Mouse (Mus musculus): ENCODE results near the gene Gm12830. TPM values are rescaled to one million over a fixed set of nuclear protein-coding genes. Genes with fewer than 3 reads are reported as not detected.

The Gm12830 gene
- polyA plus RNA-seq, 1 experiment from 2014 or later: not detected

DNA sequence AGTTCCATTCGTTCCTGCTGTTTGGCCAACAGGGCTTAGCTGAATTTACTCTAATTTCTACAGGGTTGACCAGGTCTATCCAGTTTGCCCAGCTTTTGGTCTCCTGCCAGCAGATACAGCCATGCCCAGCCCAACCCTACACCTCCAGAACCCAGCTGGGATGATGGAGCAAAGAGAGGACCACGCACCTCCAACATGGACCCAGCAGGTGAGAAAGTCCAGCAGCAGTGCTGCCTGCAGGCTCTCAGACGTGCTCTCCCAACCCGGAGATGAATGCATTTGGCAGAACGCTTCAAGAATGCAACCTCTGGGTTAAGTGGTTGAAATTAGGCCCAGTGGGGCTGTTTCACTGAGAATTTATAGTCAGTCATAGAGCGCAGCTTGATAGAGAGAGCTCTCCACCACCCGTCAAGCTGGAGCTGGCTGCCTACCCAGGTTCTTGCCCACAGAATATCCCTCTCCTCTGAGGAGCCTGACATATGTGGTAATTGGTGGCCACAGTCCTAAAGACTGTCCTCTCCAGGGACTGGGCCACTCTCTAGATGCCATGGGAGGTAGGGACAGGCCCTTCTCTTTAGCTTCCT, 23.4 kb upstream of the Gm12830 start:
- Histone ChIP-seq H3K9me3 (replicated peaks) (no peaks in the 10 kb centered on the region), H3K27ac (no peak overlapping the region), H3K4me3 (no peak overlapping the region), H3K4me1 (peaks cover 27% of the 10 kb centered on the region), H3K27me3 (ENCODE audit: low read depth, poor library complexity, severe bottlenecking) (peaks cover 70% of the 10 kb centered on the region), H3K36me3 (no peaks in the 10 kb centered on the region)
- WGBS: 75% methylated on average over 7 of the region's 7 CpGs
- no peak for DNase-seq (ENCODE audit: low spot score)

DNA sequence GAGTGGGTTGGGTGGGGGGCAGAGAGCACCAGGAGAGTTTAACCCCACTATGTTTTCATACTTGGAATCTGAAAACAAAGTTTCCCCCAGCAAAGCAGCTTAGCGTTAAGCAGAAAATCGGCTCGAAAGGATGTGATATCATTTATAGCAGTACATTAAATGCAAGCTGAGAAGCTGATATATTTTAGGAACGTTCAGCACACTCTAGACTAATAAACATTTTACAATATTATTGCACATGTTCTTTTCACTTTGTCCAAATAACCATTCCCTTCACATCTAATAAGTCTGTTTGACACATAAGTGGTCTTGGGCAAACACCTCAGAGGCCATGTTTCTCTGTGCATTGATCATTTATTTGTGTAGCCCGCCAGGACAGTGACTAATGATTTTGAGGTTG, 17.4 kb upstream of the Gm12830 start:
- DNase-seq (ENCODE audit: low spot score): no peak
- Histone ChIP-seq H3K9me3 (replicated peaks) (no peaks in the 10 kb centered on the region), H3K27ac (no peak overlapping the region), H3K4me3 (no peak overlapping the region), H3K27me3 (ENCODE audit: low read depth, poor library complexity, severe bottlenecking) (peaks cover 68% of the 10 kb centered on the region), H3K4me1 (no peaks in the 10 kb centered on the region), H3K36me3 (no peaks in the 10 kb centered on the region)
- WGBS: 88% methylated on average over 5 of the region's 5 CpGs

DNA sequence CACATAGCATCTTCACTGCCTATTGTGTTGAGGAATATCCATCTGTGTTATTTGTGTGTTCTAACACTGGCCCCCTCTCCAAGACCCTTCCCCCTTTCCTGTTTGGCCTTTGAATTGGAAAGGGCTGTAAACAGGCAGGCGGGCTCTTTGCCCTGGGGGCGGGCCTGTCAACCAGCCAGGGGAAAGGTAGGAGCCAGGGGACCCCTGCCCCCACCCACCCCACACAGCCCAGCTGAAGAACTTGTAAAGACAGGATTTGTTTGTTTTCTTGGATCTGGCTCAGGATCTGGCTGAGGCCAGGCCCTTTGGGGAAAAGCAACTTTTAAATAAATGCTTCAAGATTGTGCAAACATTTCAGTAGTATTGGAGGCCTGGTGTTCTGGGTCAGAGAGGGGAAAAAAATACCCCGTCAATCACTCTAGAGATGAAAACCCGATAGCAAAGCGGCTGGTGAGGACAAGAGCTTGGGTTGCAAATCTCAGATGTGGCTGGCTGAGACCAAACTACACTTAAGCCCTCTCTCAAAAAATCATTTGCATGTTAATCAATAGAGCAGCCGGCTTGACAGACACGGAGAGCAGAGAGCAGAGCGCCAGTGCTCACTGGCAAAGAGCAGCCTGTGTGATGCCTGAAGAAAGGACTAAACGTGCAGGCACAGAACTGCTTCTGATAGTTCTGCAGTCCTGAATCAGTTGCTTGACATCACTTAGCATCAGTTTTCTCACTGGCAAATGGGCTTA, 2.4 kb upstream of the Gm12830 start:
- Histone ChIP-seq H3K4me3 (peak overlapping the region; percentile 0; the same call in 1 of the 2 replicates), H3K9me3 (replicated peaks) (no peaks in the 10 kb centered on the region), H3K4me1 (peaks cover 47% of the 10 kb centered on the region), H3K36me3 (no peaks in the 10 kb centered on the region), H3K27ac (peak overlapping the region; percentile 69), H3K27me3 (ENCODE audit: low read depth, poor library complexity, severe bottlenecking) (peaks cover 99% of the 10 kb centered on the region)
- 10% methylated on average over 9 of the region's 9 CpGs for WGBS
- peak; percentile 56 for DNase-seq (ENCODE audit: low spot score)

DNA sequence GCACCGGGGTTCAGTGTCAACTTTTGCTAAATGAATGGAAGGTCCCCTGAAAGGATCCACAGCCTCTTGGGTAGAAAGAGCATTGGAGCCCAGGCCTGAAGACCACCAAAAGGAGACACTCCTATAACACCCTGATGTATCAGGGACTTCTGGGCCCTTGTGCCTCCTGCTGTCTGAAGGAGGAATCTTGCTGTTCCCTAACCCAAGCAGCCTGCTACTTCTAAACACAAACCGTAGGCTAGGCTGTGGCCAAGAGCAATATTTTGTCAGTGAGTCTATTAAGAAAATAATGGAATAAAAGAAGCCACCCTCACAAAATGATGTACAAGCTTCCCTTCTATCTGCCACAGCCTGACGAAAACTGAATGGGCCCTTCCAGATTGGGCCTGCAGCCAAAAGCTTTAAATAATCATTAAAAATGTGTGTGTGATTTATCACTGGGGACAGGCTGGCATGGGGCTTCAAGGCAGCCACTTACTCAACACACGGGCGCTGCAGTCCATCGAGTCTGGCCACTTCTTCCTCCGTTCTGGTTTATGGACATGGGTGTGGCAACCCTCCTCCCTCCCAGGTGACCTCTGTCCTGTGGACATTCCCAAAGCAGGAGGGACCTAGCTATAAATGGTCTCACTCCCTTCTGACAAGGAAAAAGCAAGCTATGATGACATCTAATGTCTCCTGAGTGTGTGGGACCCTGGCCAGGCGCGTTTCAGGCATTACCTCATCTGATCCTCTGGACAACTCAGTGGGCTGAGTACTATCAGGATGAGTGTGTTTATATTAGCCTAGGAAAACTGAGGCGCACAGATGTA, 13.5 kb downstream of the Gm12830 start:
- peaks cover 99% of the 10 kb centered on the region for H3K27me3 ChIP-seq (ENCODE audit: low read depth, poor library complexity, severe bottlenecking)
- no peaks in the 10 kb centered on the region for H3K36me3 ChIP-seq
- DNase-seq (ENCODE audit: low spot score): no peak
- no peak overlapping the region for H3K27ac ChIP-seq
- peaks cover 11% of the 10 kb centered on the region for H3K4me1 ChIP-seq
- H3K9me3 ChIP-seq (replicated peaks): no peaks in the 10 kb centered on the region
- H3K4me3 ChIP-seq: no peak overlapping the region
- 69% methylated on average over 10 of the region's 10 CpGs for WGBS

DNA sequence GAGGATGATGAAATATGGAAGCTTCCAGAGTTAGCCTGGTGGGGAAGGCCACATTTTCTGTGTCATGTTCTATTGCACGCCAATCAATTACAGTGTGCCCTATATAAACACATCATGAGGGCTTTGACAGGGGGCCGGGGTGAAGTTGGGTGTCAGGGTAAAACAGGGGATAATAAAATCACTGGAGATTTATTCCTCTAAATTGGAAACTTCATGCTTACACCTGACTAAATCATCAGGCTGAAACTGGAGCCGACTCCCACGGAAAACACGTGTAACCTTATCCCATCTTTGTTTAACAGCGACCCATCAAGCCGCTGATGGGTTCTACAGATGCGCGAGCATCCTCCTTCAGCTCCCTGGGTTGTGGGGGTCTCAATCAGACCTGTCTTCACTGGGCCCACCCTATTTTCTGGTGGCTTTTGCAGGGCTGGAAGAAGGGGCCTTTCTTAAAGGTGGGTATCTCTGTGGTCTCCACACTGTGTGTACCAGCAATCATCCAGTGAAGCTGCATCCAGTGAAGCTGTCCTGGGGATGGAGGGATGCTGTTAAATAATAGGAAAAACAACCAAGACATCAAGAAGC, 19.9 kb downstream of the Gm12830 start:
- H3K27me3 ChIP-seq (ENCODE audit: low read depth, poor library complexity, severe bottlenecking): peaks cover 98% of the 10 kb centered on the region
- WGBS: 40% methylated on average over 9 of the region's 9 CpGs
- H3K4me1 ChIP-seq: peaks cover 45% of the 10 kb centered on the region
- H3K4me3 ChIP-seq: no peak overlapping the region
- no peak for DNase-seq (ENCODE audit: low spot score)
- no peak overlapping the region for H3K27ac ChIP-seq
- H3K9me3 ChIP-seq (replicated peaks): no peaks in the 10 kb centered on the region
- H3K36me3 ChIP-seq: no peaks in the 10 kb centered on the region

DNA sequence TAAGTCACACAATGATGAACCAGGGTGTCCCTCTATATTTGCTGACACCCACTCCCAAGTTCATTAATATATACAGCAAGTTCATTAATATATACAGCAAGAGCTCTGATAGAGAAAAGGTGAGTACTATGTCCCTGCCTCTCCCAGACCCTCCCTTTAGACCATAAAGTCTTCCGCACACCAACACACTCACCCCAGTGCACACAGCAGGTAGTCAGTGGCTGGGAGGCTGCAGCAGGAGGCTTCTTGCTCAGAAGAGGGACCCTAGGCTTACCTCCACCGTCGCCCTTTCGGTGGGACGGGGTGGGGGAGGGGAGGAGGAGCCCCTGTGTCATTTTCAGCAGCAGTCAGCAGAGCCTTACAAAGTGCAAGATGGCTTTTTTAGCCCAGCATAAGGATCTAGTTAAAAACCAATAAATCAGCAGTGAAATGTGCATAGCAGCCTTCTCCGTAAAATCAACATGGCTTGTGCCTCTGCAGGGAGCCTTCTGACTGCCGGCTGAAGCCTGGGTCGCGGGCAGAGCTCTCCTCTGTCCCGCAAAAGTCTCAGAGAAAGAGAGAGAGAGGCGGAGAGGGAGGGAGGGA, 20.9 kb downstream of the Gm12830 start:
- Histone ChIP-seq H3K27ac (no peak overlapping the region), H3K9me3 (replicated peaks) (no peaks in the 10 kb centered on the region), H3K27me3 (ENCODE audit: low read depth, poor library complexity, severe bottlenecking) (peaks cover 98% of the 10 kb centered on the region), H3K4me1 (peaks cover 43% of the 10 kb centered on the region), H3K36me3 (no peaks in the 10 kb centered on the region), H3K4me3 (peak overlapping the region; percentile 56)
- peak; percentile 72 for DNase-seq (ENCODE audit: low spot score)
- 3% methylated on average over 10 of the region's 11 CpGs for WGBS

DNA sequence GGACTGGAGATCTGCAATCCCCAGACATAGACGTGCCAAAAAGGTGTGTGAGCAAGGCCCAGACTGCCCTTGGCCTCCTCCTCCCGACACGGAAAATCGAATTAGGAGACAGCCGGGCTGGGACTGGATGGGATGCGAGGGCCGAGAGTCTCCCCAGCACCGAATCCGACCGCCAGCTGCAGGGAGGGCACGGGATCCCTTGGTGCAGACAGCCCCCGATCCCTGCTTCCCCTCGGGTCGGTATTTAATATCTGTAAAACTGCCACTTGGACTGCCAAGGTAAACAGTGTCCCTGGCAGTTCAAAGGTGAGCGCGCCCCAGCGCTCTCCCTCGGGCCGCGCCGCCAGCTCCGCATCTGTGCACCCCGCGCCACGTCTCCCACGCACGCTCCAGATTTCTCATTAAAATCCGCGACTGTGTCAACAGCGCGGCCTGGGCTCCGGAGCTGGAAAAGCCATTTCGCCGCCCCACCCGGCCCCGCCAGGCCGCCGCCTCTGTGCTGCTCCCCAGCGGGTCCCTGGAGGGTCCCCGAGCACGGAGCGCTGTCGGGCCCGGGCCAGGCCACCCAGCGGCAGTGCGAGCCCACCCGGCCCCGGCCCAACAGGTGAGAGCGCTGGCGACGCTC, 21.7 kb downstream of the Gm12830 start:
- Histone ChIP-seq H3K9me3 (replicated peaks) (no peaks in the 10 kb centered on the region), H3K27ac (peak overlapping the region; percentile 81), H3K27me3 (ENCODE audit: low read depth, poor library complexity, severe bottlenecking) (peaks cover 98% of the 10 kb centered on the region), H3K36me3 (no peaks in the 10 kb centered on the region), H3K4me1 (peaks cover 43% of the 10 kb centered on the region), H3K4me3 (peak overlapping the region; percentile 56)
- peak; percentile 68 for DNase-seq (ENCODE audit: low spot score)
- WGBS: under 1% methylated on average over 51 of the region's 51 CpGs

DNA sequence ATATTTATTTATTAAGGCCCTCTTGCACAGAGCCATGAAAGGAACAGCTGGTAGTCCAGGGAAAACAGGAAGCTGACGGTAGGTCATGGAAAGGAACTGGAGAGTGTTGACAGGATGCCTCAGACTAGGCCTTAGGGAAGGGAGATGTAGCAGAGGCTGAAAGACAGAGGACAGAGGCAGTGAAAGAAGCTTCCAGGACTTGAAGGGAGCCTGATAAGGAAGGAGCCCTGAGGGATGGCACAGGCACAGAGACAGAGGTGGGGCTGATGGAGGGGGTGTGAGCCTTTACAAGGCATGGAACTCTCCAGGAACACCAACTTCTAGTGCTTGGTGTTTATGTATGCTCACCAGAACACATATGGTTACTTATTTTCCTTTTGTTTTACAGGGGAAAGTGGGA, 23.1 kb downstream of the Gm12830 start:
- H3K4me1 ChIP-seq: peaks cover 43% of the 10 kb centered on the region
- H3K27me3 ChIP-seq (ENCODE audit: low read depth, poor library complexity, severe bottlenecking): peaks cover 98% of the 10 kb centered on the region
- no peaks in the 10 kb centered on the region for H3K9me3 ChIP-seq (replicated peaks)
- H3K4me3 ChIP-seq: no peak overlapping the region
- H3K36me3 ChIP-seq: no peaks in the 10 kb centered on the region
- no peak for DNase-seq (ENCODE audit: low spot score)
- no peak overlapping the region for H3K27ac ChIP-seq
- 43% methylated on average over 1 of the region's 1 CpGs for WGBS

DNA sequence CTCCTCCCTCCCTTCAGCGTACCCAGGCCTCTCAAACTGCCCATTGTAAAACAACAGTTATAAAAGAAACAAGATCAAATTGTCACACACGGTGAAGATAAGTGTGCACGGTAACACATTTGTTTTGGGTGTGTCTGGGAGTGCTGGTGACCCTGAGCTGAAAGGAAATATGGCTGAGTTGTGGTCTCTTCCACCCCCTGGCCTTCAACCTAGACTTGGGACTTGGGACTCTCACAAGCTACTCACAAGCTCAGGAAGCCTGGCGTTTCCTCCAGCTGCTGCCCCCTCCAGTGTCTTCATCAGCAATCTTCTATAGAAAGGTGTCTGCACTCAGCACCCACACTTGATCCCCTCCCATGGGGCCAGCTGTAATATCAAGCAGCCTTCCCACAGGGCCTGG, 24.1 kb downstream of the Gm12830 start:
- peaks cover 43% of the 10 kb centered on the region for H3K4me1 ChIP-seq
- H3K27ac ChIP-seq: no peak overlapping the region
- H3K4me3 ChIP-seq: no peak overlapping the region
- H3K36me3 ChIP-seq: no peaks in the 10 kb centered on the region
- H3K9me3 ChIP-seq (replicated peaks): no peaks in the 10 kb centered on the region
- WGBS: 35% methylated on average over 4 of the region's 4 CpGs
- H3K27me3 ChIP-seq (ENCODE audit: low read depth, poor library complexity, severe bottlenecking): peaks cover 88% of the 10 kb centered on the region
- DNase-seq (ENCODE audit: low spot score): no peak

DNA sequence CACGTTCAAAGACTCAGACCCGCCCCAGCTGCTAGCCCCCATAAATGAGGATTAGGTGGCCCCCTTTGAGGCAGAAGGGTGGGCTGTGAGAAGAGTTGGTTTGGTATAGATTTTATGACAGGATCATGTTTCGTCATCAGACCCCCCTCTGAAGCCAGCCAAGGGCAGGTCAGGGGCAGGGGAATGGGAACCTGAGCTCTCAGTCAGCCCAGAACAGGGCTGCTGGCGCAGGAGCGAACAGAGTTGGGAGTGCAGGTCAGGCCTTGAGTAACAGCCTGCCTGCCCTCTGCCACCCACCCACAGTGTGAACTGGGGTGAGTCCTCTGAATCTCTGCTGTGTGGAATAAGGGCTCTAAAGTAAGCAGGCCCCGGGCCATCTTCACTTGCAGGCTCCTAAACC, 25.2 kb downstream of the Gm12830 start:
- no peak overlapping the region for H3K27ac ChIP-seq
- WGBS: 59% methylated on average over 6 of the region's 6 CpGs
- peaks cover 36% of the 10 kb centered on the region for H3K4me1 ChIP-seq
- H3K36me3 ChIP-seq: no peaks in the 10 kb centered on the region
- no peaks in the 10 kb centered on the region for H3K9me3 ChIP-seq (replicated peaks)
- H3K27me3 ChIP-seq (ENCODE audit: low read depth, poor library complexity, severe bottlenecking): peaks cover 77% of the 10 kb centered on the region
- DNase-seq (ENCODE audit: low spot score): no peak
- no peak overlapping the region for H3K4me3 ChIP-seq

DNA sequence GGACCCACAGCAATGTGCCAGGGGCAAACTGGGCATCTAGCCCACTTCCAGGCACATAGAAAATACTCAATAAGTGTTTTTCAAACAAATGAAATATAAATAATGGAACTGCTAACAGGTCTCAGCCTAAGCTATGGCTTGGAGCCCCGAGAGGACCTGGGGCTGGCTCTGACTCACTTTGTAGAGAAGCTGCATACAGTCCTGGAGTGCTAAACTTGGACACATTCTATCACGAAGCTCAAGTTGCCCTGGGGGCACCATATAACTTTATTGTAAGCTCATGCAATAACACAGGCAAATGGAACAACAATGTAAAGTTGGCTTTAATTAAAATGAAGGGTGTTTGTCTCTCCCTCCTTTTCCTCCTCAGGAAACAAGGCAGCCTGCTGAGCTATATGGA, 32.4 kb downstream of the Gm12830 start:
- no peak overlapping the region for H3K4me3 ChIP-seq
- 69% methylated on average over 2 of the region's 2 CpGs for WGBS
- H3K27me3 ChIP-seq (ENCODE audit: low read depth, poor library complexity, severe bottlenecking): peaks cover 68% of the 10 kb centered on the region
- H3K27ac ChIP-seq: no peak overlapping the region
- no peak for DNase-seq (ENCODE audit: low spot score)
- H3K4me1 ChIP-seq: no peaks in the 10 kb centered on the region
- no peaks in the 10 kb centered on the region for H3K9me3 ChIP-seq (replicated peaks)
- H3K36me3 ChIP-seq: no peaks in the 10 kb centered on the region

DNA sequence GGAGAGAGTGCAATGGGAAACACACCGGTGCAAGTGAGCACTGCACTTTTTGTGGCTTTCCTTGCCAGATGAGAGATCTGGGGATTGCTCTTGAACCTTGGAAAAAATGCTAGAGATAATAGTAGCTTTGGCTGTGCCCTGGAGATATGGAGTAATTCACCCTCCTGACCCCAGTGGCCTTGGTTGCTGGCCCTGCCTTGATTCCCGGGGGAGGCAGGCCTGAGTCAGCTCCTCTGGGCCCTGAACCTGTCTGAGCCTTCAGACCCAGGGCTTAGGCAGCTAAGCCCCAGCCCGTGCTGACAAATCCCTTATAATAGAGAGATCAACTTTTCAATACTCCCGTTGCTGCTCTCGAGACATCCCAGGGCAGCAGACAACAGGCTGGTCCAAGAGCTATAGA, 36.9 kb downstream of the Gm12830 start:
- peaks cover 8% of the 10 kb centered on the region; the same call in 1 of the 2 replicates for H3K4me1 ChIP-seq
- 61% methylated on average over 5 of the region's 5 CpGs for WGBS
- H3K4me3 ChIP-seq: no peak overlapping the region
- no peak overlapping the region for H3K27ac ChIP-seq
- H3K36me3 ChIP-seq: no peaks in the 10 kb centered on the region
- H3K27me3 ChIP-seq (ENCODE audit: low read depth, poor library complexity, severe bottlenecking): peaks cover 87% of the 10 kb centered on the region
- no peak for DNase-seq (ENCODE audit: low spot score)
- no peaks in the 10 kb centered on the region for H3K9me3 ChIP-seq (replicated peaks)

Measured in limb, embryonic 10.5 days (tissue).